Mouse (Mus musculus) heart, adult 2 months (tissue): ENCODE data around the gene Meis2.

ENCODE experiments used
- CTCF ChIP-seq: fragments of 200-600 bp; IDR thresholded peaks from 2 replicates; pipeline ENCODE4 v1.8.1; 2022; ENCODE audit warnings: antibody characterized with exemption, mild to moderate bottlenecking, moderate library complexity
- POLR2A ChIP-seq: fragments of 200-500 bp; IDR thresholded peaks from 2 replicates; pipeline ENCODE4 v1.6.1; 2011; ENCODE audit warnings: mild to moderate bottlenecking, low read depth, low read length, control low read depth; ENCODE audit not compliant: insufficient read depth

GRCm38 (mm10) chr2:116062251-116062651 is 3.4 kb downstream of the Meis2 start:
- TF ChIP-seq POLR2A (no peak), CTCF (no peak)
